Mouse (Mus musculus): ENCODE results near the gene 4930524J08Rik.

Gene 4930524J08Rik

GRCm38 (mm10) chr5:100005431-100005830 is 26.6 kb downstream of the 4930524J08Rik start:
- no peak for DNase-seq (ENCODE audit: low read depth)

GRCm38 (mm10) chr5:100005896-100006295 is 27.0 kb downstream of the 4930524J08Rik start:
- DNase-seq (ENCODE audit: low read depth), result no peak

GRCm38 (mm10) chr5:100006324-100007039 is 27.6 kb downstream of the 4930524J08Rik start:
- DNase-seq (ENCODE audit: low read depth), result no peak

- no peak for DNase-seq (ENCODE audit: low read depth)
These were observed 28.1 kb downstream of the 4930524J08Rik start for GRCm38 (mm10) chr5:100007040-100007375.

GRCm38 (mm10) chr5:100008485-100008884 is 29.6 kb downstream of the 4930524J08Rik start:
- DNase-seq (ENCODE audit: low read depth), result no peak

- DNase-seq (ENCODE audit: low read depth), result no peak
These were observed 33.7 kb downstream of the 4930524J08Rik start for GRCm38 (mm10) chr5:100012599-100012998.

GRCm38 (mm10) chr5:100020089-100020488 is 41.2 kb downstream of the 4930524J08Rik start:
- no peak for DNase-seq (ENCODE audit: low read depth)

GRCm38 (mm10) chr5:100024403-100024802 is 45.5 kb downstream of the 4930524J08Rik start:
- DNase-seq (ENCODE audit: low read depth), result no peak

- DNase-seq (ENCODE audit: low read depth), result no peak
These were observed 46.0 kb downstream of the 4930524J08Rik start for GRCm38 (mm10) chr5:100024868-100025267.
